Mouse (Mus musculus): ENCODE measurements around the gene Olfr1537. TPM values are rescaled to one million over a fixed set of nuclear protein-coding genes. Genes with fewer than 3 reads are reported as not detected.

Olfr1537 gene
- total RNA-seq (2021): not detected
- long read RNA-seq, experiment 1: 0 reads
- long read RNA-seq, experiment 2: 0 reads

- DNase-seq: no peak
- intact Hi-C loops (cut with DNase I): no loop called here
Observed at GRCm38 (mm10) chr9:39249894-39250293, at the start of gene Olfr1537. Gene Olfr1537 (minus strand): TSS chr9:39249994.

- intact Hi-C loops (cut with DNase I): no loop called here
- DNase-seq: no peak
Observed at GRCm38 (mm10) chr9:39287136-39287535, 37.3 kb upstream of the Olfr1537 start.

GRCm38 (mm10) chr9:39276718-39277117, 26.9 kb upstream of the Olfr1537 start, which contains the start of gene Olfr945:
Gene Olfr945 (minus strand): TSS chr9:39276818.
- no peak for DNase-seq
- intact Hi-C loops (cut with DNase I): no loop called here

GRCm38 (mm10) chr9:39201620-39202019, 48.2 kb downstream of the Olfr1537 start, which contains the start of gene Olfr944:
Gene Olfr944 (plus strand): TSS chr9:39201920.
- no peak for DNase-seq
- intact Hi-C loops (cut with DNase I): no loop called here

Other genes starting within 250 kb of the Olfr1537 start
- gene Olfr146, start 226.6 kb downstream of the Olfr1537 start, total RNA-seq (2021): not detected
- not detected for gene Olfr937, start 185.0 kb downstream of the Olfr1537 start, total RNA-seq (2021)
- gene Olfr938, start 171.1 kb downstream of the Olfr1537 start, total RNA-seq (2021): not detected
- gene Olfr27, start 121.9 kb downstream of the Olfr1537 start, total RNA-seq (2021): not detected
- gene Olfr943, start 83.7 kb downstream of the Olfr1537 start, total RNA-seq (2021): not detected
- gene Olfr944, start 48.1 kb downstream of the Olfr1537 start, total RNA-seq (2021): not detected
- gene Olfr945, start 26.8 kb upstream of the Olfr1537 start, total RNA-seq (2021): not detected
- gene Olfr948, start 76.1 kb upstream of the Olfr1537 start, total RNA-seq (2021): not detected
- not detected for gene Olfr951, start 137.4 kb upstream of the Olfr1537 start, total RNA-seq (2021)
- gene Olfr952, start 177.2 kb upstream of the Olfr1537 start, total RNA-seq (2021): not detected
- not detected for gene Olfr954, start 206.7 kb upstream of the Olfr1537 start, total RNA-seq (2021)
- gene Olfr955, start 221.9 kb upstream of the Olfr1537 start, total RNA-seq (2021): not detected
- gene Olfr44, start 244.0 kb upstream of the Olfr1537 start, total RNA-seq (2021): not detected